Mouse (Mus musculus) kidney, embryonic 15.5 days (tissue): Measurements from ENCODE around the gene Nadk. TPM values are rescaled to one million over a fixed set of nuclear protein-coding genes. Genes with fewer than 3 reads are reported as not detected.
"Not testable (repeated sequence)": the region's sequence is repeated elsewhere in the genome, so short reads cannot be mapped to it uniquely, and the experiment has no call there.

Experiments used
- ATAC-seq: fragments of 200-750 bp; cut with Nextera tagmentation; replicated peaks from 2 replicates; pipeline ENCODE4 v1.8.0; 2017; ENCODE audit warnings: moderate TSS enrichment; ENCODE audit not compliant: low FRiP score
- H3K27ac ChIP-seq: fragments of 300-500 bp; sonication (generic); 2 replicates; pipeline ENCODE4 v1.5.1; 2015; ENCODE audit warnings: mild to moderate bottlenecking, inconsistent platforms
- H3K27me3 ChIP-seq: fragments of 300-500 bp; sonication (generic); 2 replicates; pipeline ENCODE4 v1.6.1; 2015; ENCODE audit warnings: inconsistent platforms
- H3K36me3 ChIP-seq: fragments of 300-500 bp; sonication (generic); 2 replicates; pipeline ENCODE4 v1.6.1; 2015; ENCODE audit warnings: inconsistent platforms
- H3K4me1 ChIP-seq: fragments of 300-500 bp; sonication (generic); 2 replicates; pipeline ENCODE4 v1.6.1; 2015; ENCODE audit warnings: inconsistent platforms
- H3K4me2 ChIP-seq: fragments of 300-500 bp; sonication (generic); 2 replicates; pipeline ENCODE4 v1.6.1; 2015; ENCODE audit warnings: moderate library complexity, mild to moderate bottlenecking, inconsistent platforms
- H3K4me3 ChIP-seq: fragments of 300-500 bp; sonication (generic); replicated peaks from 2 replicates; pipeline ENCODE4 v1.5.1; 2015; ENCODE audit warnings: mild to moderate bottlenecking, inconsistent platforms
- H3K9ac ChIP-seq: fragments of 300-500 bp; sonication (generic); 2 replicates; pipeline ENCODE4 v1.6.1; 2015; ENCODE audit warnings: mild to moderate bottlenecking, inconsistent platforms
- H3K9me3 ChIP-seq: fragments of 300-500 bp; sonication (generic); replicated peaks from 2 replicates; pipeline ENCODE4 v1.6.1; 2016; ENCODE audit warnings: inconsistent platforms
- WGBS: fragments of 180-500 bp; shearing (Covaris S2); methylation state at CpG from one replicate; pipeline ENCODE4 v1.1.7; 2015; ENCODE audit warnings: mixed read lengths; 5-methylcytosine and 5-hydroxymethylcytosine counted together
- polyA plus RNA-seq: library from polyadenylated mRNA; unstranded; fragments of >200 nt; fragmentation: Nextera tagmentation; extraction: Ambion mirVana; gene quantifications from 2 replicates; pipeline ENCODE4 v1.2.1, GENCODE M21; 2015

The Nadk gene
- polyA plus RNA-seq, 1 experiment from 2014 or later = 93.6 TPM

- Histone ChIP-seq H3K27me3 (no peaks in the 10 kb centered on the region), H3K9me3 (no peaks in the 10 kb centered on the region), H3K4me1 (peaks cover 35% of the 10 kb centered on the region), H3K4me3 (no peak overlapping the region), H3K4me2 (no peak overlapping the region), H3K27ac (0 out of 2 replicates have a peak overlapping the region, but pooled peaks have one; percentile 38), H3K9ac (no peak overlapping the region), H3K36me3 (peaks cover 72% of the 10 kb centered on the region)
- WGBS = 55% methylated on average over 6 of the region's 6 CpGs
- no peak for ATAC-seq
Observed at GRCm38 (mm10) chr4:155559454-155559853, 2.7 kb upstream of the Nadk start.

DNA sequence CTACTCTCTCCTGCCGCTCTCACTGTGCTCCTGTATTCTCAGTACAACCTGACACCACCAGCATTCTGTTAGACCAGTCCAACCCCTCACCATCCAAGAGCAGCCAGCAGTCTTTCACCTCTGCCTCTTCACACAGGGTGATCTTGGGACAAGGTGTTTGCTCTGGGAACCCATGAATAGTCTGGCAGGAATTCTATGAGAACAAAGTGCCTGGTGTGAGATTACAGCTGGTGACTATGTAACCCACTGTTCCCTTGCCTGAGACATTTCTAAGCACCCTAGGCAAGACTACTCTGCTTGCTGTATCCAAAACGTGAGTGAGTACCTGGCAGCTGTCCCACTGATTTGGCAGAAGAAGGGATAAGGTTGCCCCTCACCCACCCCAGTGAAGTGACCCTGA is 1.2 kb upstream of the Nadk start:
- Histone ChIP-seq H3K27me3 (no peaks in the 10 kb centered on the region), H3K36me3 (peaks cover 58% of the 10 kb centered on the region), H3K4me2 (no peak overlapping the region), H3K4me3 (no peak overlapping the region), H3K9ac (no peak overlapping the region), H3K4me1 (peaks cover 50% of the 10 kb centered on the region), H3K9me3 (no peaks in the 10 kb centered on the region), H3K27ac (peak overlapping the region; percentile 0)
- no peak for ATAC-seq
- 62% methylated on average over 2 of the region's 2 CpGs for WGBS

DNA sequence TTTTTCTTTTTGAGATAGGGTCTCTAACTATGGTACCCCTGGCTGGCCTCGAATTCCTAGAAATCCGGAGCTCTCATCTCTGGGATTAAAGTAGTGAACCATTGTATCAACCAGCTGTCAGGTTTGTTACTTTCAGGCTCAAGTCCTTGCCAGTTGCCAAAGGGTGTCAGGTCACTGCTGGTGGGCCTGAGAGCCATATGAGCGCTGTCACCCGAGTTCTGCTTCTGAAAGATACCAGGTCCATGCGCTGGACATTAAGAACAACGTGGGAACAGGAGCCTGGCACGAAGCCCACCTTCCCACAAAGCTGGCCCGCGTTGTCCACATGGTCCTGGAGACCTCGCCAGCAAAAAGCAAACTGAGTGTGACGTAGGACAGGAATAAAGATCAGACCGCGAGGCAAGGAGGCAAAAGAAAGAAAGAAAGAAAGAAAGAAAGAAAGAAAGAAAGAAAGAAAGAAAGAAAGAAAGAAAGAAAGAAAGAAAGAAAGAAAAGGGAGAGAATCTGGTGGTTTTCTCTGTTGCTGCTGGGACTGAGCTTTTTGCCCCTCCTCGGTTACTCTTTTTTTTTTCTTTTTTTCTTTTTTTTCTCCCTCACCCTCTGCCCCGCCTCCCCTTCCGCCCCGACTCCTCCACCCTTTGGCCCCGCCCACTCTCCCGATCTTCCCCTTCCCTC is 684 bp downstream of the Nadk start:
- Histone ChIP-seq H3K9me3 (no peaks in the 10 kb centered on the region), H3K4me3 (peak overlapping the region; percentile 93), H3K27me3 (no peaks in the 10 kb centered on the region), H3K36me3 (peaks cover 39% of the 10 kb centered on the region), H3K9ac (peak overlapping the region; percentile 29), H3K4me2 (peak overlapping the region; percentile 85), H3K27ac (peak overlapping the region; percentile 92), H3K4me1 (peaks cover 67% of the 10 kb centered on the region)
- ATAC-seq = 0 out of 2 replicates have a peak, but pooled peaks have one; percentile 10
- WGBS = 3% methylated on average over 18 of the region's 19 CpGs

- Histone ChIP-seq H3K36me3 (peaks cover 32% of the 10 kb centered on the region), H3K4me2 (peak overlapping the region; percentile 85), H3K27me3 (no peaks in the 10 kb centered on the region), H3K9ac (peak overlapping the region; percentile 78), H3K4me1 (peaks cover 69% of the 10 kb centered on the region), H3K9me3 (no peaks in the 10 kb centered on the region), H3K4me3 (peak overlapping the region; percentile 93), H3K27ac (peak overlapping the region; percentile 96)
- ATAC-seq = peak; percentile 97
- WGBS = under 1% methylated on average over 69 of the region's 69 CpGs
Observed at GRCm38 (mm10) chr4:155563400-155564231, 1.4 kb downstream of the Nadk start.

GRCm38 (mm10) chr4:155564315-155565069 is 2.3 kb downstream of the Nadk start:
- H3K4me3 ChIP-seq = peak overlapping the region; percentile 93
- peak overlapping the region; percentile 96 for H3K27ac ChIP-seq
- no peak for ATAC-seq
- H3K36me3 ChIP-seq = peaks cover 23% of the 10 kb centered on the region
- H3K4me2 ChIP-seq = peak overlapping the region; percentile 85
- H3K9me3 ChIP-seq = no peaks in the 10 kb centered on the region
- WGBS = 9% methylated on average over 20 of the region's 20 CpGs
- no peaks in the 10 kb centered on the region for H3K27me3 ChIP-seq
- H3K4me1 ChIP-seq = peaks cover 69% of the 10 kb centered on the region
- H3K9ac ChIP-seq = peak overlapping the region; percentile 78

GRCm38 (mm10) chr4:155566555-155566954 is 4.4 kb downstream of the Nadk start:
- H3K4me3 ChIP-seq = peak overlapping the region; percentile 0; the same call in 1 of the 2 replicates
- H3K9me3 ChIP-seq = no peaks in the 10 kb centered on the region
- H3K27ac ChIP-seq = peak overlapping the region; percentile 64
- H3K27me3 ChIP-seq = no peaks in the 10 kb centered on the region
- H3K4me2 ChIP-seq = peak overlapping the region; percentile 35
- H3K36me3 ChIP-seq = 0 out of 2 replicates have a peak, but pooled peaks cover 2% of the 10 kb centered on the region
- 39% methylated on average over 8 of the region's 8 CpGs for WGBS
- peaks cover 60% of the 10 kb centered on the region for H3K4me1 ChIP-seq
- ATAC-seq = no peak
- H3K9ac ChIP-seq = peak overlapping the region; percentile 24; the same call in 1 of the 2 replicates

DNA sequence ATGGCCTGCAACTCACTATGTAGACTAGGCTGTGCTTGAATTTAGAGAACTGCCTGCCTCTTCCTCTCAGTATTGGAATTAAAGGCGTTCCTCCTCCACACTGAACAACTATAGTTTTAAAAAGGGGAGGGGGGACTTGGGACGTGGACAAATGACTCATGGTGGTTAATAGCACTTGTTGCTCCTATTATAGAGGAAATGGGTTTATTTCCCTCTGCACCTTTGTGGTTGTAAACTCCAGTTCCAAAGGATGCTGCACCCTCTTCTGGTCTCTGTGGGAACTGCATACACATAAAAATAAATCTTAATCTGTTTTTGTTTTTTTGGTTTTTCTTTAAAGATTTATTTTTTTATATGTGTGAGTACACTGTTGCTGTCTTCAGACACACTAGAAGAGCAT is 6.0 kb downstream of the Nadk start:
- ATAC-seq = no peak

DNA sequence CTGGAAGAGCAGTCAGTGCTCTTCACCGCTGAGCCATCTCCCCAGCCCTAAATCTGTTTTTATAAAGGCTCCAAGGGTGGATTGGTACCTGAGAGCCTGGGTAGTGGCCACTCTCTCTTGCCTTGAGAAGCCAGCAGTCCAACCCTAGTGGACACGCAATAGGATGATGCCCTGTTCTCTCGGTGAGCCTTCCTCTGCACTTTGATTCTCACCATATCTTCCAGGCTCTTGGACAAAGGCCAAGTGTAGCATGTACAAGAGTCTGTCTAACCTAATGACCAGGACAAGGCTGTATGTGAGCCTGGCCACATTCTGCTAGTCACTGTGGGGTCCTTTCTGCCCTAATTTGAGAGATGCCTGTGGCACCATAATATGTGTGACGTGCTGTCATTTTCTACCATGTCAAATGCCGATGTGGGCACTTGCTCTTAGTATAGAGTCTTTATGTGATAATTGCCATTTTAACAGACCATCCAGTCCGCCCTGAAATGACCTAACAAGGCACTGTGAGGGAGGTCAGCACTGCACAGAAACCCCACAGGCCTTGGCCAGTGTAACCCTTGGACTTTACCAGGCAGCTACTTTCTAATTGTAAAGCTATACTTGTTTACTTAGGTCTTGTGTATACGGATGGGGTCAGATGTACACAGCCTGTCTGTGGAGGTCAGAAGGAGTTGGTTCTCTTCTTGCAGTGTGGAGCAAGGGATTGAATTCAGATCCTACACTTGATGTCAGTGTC is 6.6 kb downstream of the Nadk start:
- H3K4me1 ChIP-seq = peaks cover 48% of the 10 kb centered on the region
- no peaks in the 10 kb centered on the region for H3K9me3 ChIP-seq
- H3K4me3 ChIP-seq = no peak overlapping the region
- no peak overlapping the region for H3K4me2 ChIP-seq
- ATAC-seq = no peak
- H3K27me3 ChIP-seq = no peaks in the 10 kb centered on the region
- no peak overlapping the region for H3K27ac ChIP-seq
- WGBS = 78% methylated on average over 7 of the region's 7 CpGs
- no peak overlapping the region for H3K9ac ChIP-seq
- H3K36me3 ChIP-seq = no peaks in the 10 kb centered on the region

More for the DNA sequence above, 6.0 kb downstream of the Nadk start:
- H3K27me3 ChIP-seq = no peaks in the 10 kb centered on the region
- peaks cover 48% of the 10 kb centered on the region for H3K4me1 ChIP-seq
- H3K9me3 ChIP-seq = no peaks in the 10 kb centered on the region
- no peak overlapping the region for H3K4me3 ChIP-seq
- no peak overlapping the region for H3K4me2 ChIP-seq
- H3K27ac ChIP-seq = no peak overlapping the region
- no peaks in the 10 kb centered on the region for H3K36me3 ChIP-seq
- no peak overlapping the region for H3K9ac ChIP-seq
- WGBS = 18% methylated on average over 2 of the region's 2 CpGs

DNA sequence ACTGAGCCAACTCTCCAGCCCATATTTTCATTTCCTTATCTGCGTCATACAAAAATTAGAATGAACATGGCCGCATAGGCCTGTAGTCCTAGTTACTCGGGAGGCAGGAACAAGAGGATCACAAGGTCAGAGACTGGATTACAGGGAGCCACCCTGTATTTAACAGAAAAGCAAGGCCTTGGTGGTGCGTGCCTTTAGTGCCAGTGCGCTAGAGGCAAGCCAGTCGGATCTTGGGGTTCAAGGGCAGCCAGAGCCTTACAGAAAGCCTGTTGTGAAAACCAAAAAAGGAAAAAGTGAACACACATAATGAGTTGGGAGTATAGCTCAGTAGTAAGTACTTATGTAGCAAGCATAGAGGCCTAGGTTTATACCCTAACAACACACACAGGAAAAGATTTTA is 7.6 kb downstream of the Nadk start:
- no peak overlapping the region for H3K9ac ChIP-seq
- no peaks in the 10 kb centered on the region for H3K9me3 ChIP-seq
- H3K4me2 ChIP-seq = no peak overlapping the region
- H3K4me1 ChIP-seq = peaks cover 39% of the 10 kb centered on the region
- H3K36me3 ChIP-seq = no peaks in the 10 kb centered on the region
- H3K27me3 ChIP-seq = no peaks in the 10 kb centered on the region
- H3K27ac ChIP-seq = no peak overlapping the region
- H3K4me3 ChIP-seq = no peak overlapping the region
- 92% methylated on average over 6 of the region's 6 CpGs for WGBS
- no peak for ATAC-seq

DNA sequence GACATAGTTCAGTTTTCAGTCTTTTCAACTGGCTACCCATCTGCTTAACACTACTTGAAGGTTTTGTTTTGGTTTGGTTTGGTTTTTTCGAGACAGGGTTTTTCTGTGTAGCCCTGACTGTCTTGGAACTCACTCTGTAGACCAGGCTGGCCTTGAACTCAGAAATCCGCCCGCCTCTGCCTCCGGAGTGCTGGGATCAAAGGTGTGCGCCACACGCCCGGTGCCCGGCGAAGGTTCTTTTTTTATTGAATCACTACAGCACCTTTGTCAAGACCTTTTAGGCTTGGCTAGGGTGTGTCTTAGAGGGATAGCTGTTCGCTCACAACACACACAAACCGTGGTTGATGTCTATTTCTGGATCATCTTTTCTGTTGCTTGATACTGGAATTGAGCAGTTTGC is 8.1 kb downstream of the Nadk start:
- WGBS = 89% methylated on average over 11 of the region's 11 CpGs

GRCm38 (mm10) chr4:155571442-155571841 is 9.3 kb downstream of the Nadk start:
- no peaks in the 10 kb centered on the region for H3K9me3 ChIP-seq
- no peak overlapping the region for H3K4me2 ChIP-seq
- H3K4me3 ChIP-seq = no peak overlapping the region
- no peak overlapping the region for H3K9ac ChIP-seq
- H3K4me1 ChIP-seq = peaks cover 23% of the 10 kb centered on the region
- H3K27ac ChIP-seq = no peak overlapping the region
- no peaks in the 10 kb centered on the region for H3K27me3 ChIP-seq
- peaks cover 6% of the 10 kb centered on the region; the same call in 1 of the 2 replicates for H3K36me3 ChIP-seq
- 75% methylated on average over 2 of the region's 2 CpGs for WGBS
- no peak for ATAC-seq

More for the DNA sequence above, 8.1 kb downstream of the Nadk start:
- not testable (repeated sequence) for H3K27me3 ChIP-seq, H3K4me3 ChIP-seq, H3K4me2 ChIP-seq, H3K9me3 ChIP-seq, H3K9ac ChIP-seq, H3K27ac ChIP-seq, ATAC-seq, H3K36me3 ChIP-seq
- peaks cover 34% of the 10 kb centered on the region for H3K4me1 ChIP-seq
